Mouse (Mus musculus) embryonic facial prominence, embryonic 10.5 days (tissue): Measurements from ENCODE around the gene Alg14. TPM values are rescaled to one million over a fixed set of nuclear protein-coding genes. Genes with fewer than 3 reads are reported as not detected.

Experiments
- DNase-seq: peaks from one replicate; pipeline ENCODE4 v3.0.0-alpha.2; 2017; ENCODE audit warnings: low spot score
- H3K27ac ChIP-seq: fragments of 300-500 bp; sonication (generic); replicated peaks from 2 replicates; pipeline ENCODE4 v1.5.1; 2016; ENCODE audit warnings: mild to moderate bottlenecking
- H3K27me3 ChIP-seq: fragments of 300-500 bp; sonication (generic); replicated peaks from 2 replicates; pipeline ENCODE4 v1.6.1; 2016; ENCODE audit warnings: low read depth, mild to moderate bottlenecking; ENCODE audit not compliant: poor library complexity, severe bottlenecking
- H3K36me3 ChIP-seq: fragments of 300-500 bp; sonication (generic); replicated peaks from 2 replicates; pipeline ENCODE4 v1.6.1; 2016; ENCODE audit warnings: mild to moderate bottlenecking, moderate library complexity
- H3K4me1 ChIP-seq: fragments of 300-500 bp; sonication (generic); 2 replicates; pipeline ENCODE4 v1.6.1; 2016
- H3K4me3 ChIP-seq: fragments of 300-500 bp; sonication (generic); 2 replicates; pipeline ENCODE4 v1.5.1; 2016; ENCODE audit warnings: mild to moderate bottlenecking, moderate library complexity
- H3K9me3 ChIP-seq: fragments of 300-500 bp; sonication (generic); 2 replicates; pipeline ENCODE4 v1.6.1; 2016; ENCODE audit warnings: mild to moderate bottlenecking
- WGBS: fragments of 180-500 bp; shearing (Covaris S2); methylation state at CpG from one replicate; pipeline ENCODE4 v1.1.7; 2016; 5-methylcytosine and 5-hydroxymethylcytosine counted together
- polyA plus RNA-seq: library from polyadenylated mRNA; unstranded; fragments of >200 nt; fragmentation: Nextera tagmentation; extraction: Ambion mirVana; gene quantifications from 2 replicates; pipeline ENCODE4 v1.2.1, GENCODE M21; 2016

The Alg14 gene
- polyA plus RNA-seq, 1 experiment from 2014 or later = 30.7 TPM

- H3K27ac ChIP-seq = peak overlapping the region; percentile 73
- H3K36me3 ChIP-seq = no peaks in the 10 kb centered on the region
- DNase-seq = peak; percentile 65
- H3K4me3 ChIP-seq = no peak overlapping the region
- no peaks in the 10 kb centered on the region for H3K9me3 ChIP-seq
- peaks cover 30% of the 10 kb centered on the region for H3K4me1 ChIP-seq
- H3K27me3 ChIP-seq = no peaks in the 10 kb centered on the region
- 23% methylated on average over 15 of the region's 15 CpGs for WGBS
Measured at GRCm38 (mm10) chr3:121378708-121379612, 87.4 kb downstream of the Alg14 start.

- Histone ChIP-seq H3K36me3 (no peaks in the 10 kb centered on the region), H3K27ac (no peak overlapping the region; the same call in 1 of the 2 replicates), H3K4me3 (no peak overlapping the region), H3K27me3 (no peaks in the 10 kb centered on the region), H3K4me1 (peaks cover 29% of the 10 kb centered on the region), H3K9me3 (no peaks in the 10 kb centered on the region)
- WGBS = 68% methylated on average over 5 of the region's 5 CpGs
- no peak for DNase-seq
Measured at GRCm38 (mm10) chr3:121379699-121380098, 88.1 kb downstream of the Alg14 start.

GRCm38 (mm10) chr3:121387471-121388009, 96.0 kb downstream of the Alg14 start:
- 68% methylated on average over 3 of the region's 3 CpGs for WGBS

GRCm38 (mm10) chr3:121389366-121389765, 97.8 kb downstream of the Alg14 start:
- Histone ChIP-seq H3K27ac (peak overlapping the region; percentile 76; the same call in 1 of the 2 replicates), H3K27me3 (no peaks in the 10 kb centered on the region)

More at GRCm38 (mm10) chr3:121387471-121388009, 96.0 kb downstream of the Alg14 start:
- no peaks in the 10 kb centered on the region for H3K36me3 ChIP-seq
- no peaks in the 10 kb centered on the region for H3K9me3 ChIP-seq
- peaks cover 30% of the 10 kb centered on the region for H3K4me1 ChIP-seq
- no peak for DNase-seq
- no peak overlapping the region for H3K27ac ChIP-seq
- no peak overlapping the region for H3K4me3 ChIP-seq
- H3K27me3 ChIP-seq = no peaks in the 10 kb centered on the region

GRCm38 (mm10) chr3:121389860-121390530, 98.4 kb downstream of the Alg14 start:
- peak; percentile 46 for DNase-seq
- 22% methylated on average over 17 of the region's 17 CpGs for WGBS
- peak overlapping the region; percentile 76 for H3K27ac ChIP-seq
- H3K27me3 ChIP-seq = no peaks in the 10 kb centered on the region
- H3K36me3 ChIP-seq = no peaks in the 10 kb centered on the region
- peak overlapping the region; percentile 35; the same call in 1 of the 2 replicates for H3K4me3 ChIP-seq
- H3K4me1 ChIP-seq = peaks cover 32% of the 10 kb centered on the region
- no peaks in the 10 kb centered on the region for H3K9me3 ChIP-seq

More at GRCm38 (mm10) chr3:121389366-121389765, 97.8 kb downstream of the Alg14 start:
- no peak for DNase-seq
- 85% methylated on average over 8 of the region's 8 CpGs for WGBS
- Histone ChIP-seq H3K36me3 (no peaks in the 10 kb centered on the region), H3K4me1 (peaks cover 32% of the 10 kb centered on the region), H3K4me3 (no peak overlapping the region), H3K9me3 (no peaks in the 10 kb centered on the region)

- Histone ChIP-seq H3K9me3 (no peaks in the 10 kb centered on the region), H3K27me3 (no peaks in the 10 kb centered on the region), H3K27ac (peak overlapping the region; percentile 76), H3K4me1 (peaks cover 32% of the 10 kb centered on the region), H3K4me3 (peak overlapping the region; percentile 35; the same call in 1 of the 2 replicates), H3K36me3 (no peaks in the 10 kb centered on the region)
- peak; percentile 54 for DNase-seq
- WGBS = 41% methylated on average over 7 of the region's 7 CpGs
Measured at GRCm38 (mm10) chr3:121390724-121391123, 99.2 kb downstream of the Alg14 start.

- no peaks in the 10 kb centered on the region for H3K36me3 ChIP-seq
- H3K4me1 ChIP-seq = peaks cover 36% of the 10 kb centered on the region
Measured at GRCm38 (mm10) chr3:121395588-121396295, 104.2 kb downstream of the Alg14 start.

GRCm38 (mm10) chr3:121396561-121396960, 105.0 kb downstream of the Alg14 start:
- no peaks in the 10 kb centered on the region for H3K36me3 ChIP-seq
- H3K27ac ChIP-seq = no peak overlapping the region; the same call in 1 of the 2 replicates
- no peaks in the 10 kb centered on the region for H3K27me3 ChIP-seq
- no peak overlapping the region for H3K4me3 ChIP-seq
- 71% methylated on average over 7 of the region's 7 CpGs for WGBS
- no peak for DNase-seq
- H3K4me1 ChIP-seq = peaks cover 28% of the 10 kb centered on the region
- no peaks in the 10 kb centered on the region for H3K9me3 ChIP-seq

More at GRCm38 (mm10) chr3:121395588-121396295, 104.2 kb downstream of the Alg14 start:
- no peak for DNase-seq
- Histone ChIP-seq H3K9me3 (no peaks in the 10 kb centered on the region), H3K27ac (no peak overlapping the region), H3K4me3 (no peak overlapping the region), H3K27me3 (no peaks in the 10 kb centered on the region)
- WGBS = 87% methylated on average over 16 of the region's 16 CpGs

- Histone ChIP-seq H3K27me3 (no peaks in the 10 kb centered on the region), H3K36me3 (no peaks in the 10 kb centered on the region), H3K4me3 (no peak overlapping the region), H3K4me1 (peaks cover 23% of the 10 kb centered on the region), H3K9me3 (no peaks in the 10 kb centered on the region), H3K27ac (no peak overlapping the region)
- 80% methylated on average over 6 of the region's 6 CpGs for WGBS
- DNase-seq = no peak
Measured at GRCm38 (mm10) chr3:121397007-121397406, 105.4 kb downstream of the Alg14 start.

GRCm38 (mm10) chr3:121401384-121401783, 109.8 kb downstream of the Alg14 start:
- no peaks in the 10 kb centered on the region for H3K27me3 ChIP-seq
- H3K36me3 ChIP-seq = no peaks in the 10 kb centered on the region
- 84% methylated on average over 4 of the region's 4 CpGs for WGBS
- H3K4me1 ChIP-seq = peaks cover 10% of the 10 kb centered on the region
- no peak for DNase-seq
- H3K4me3 ChIP-seq = no peak overlapping the region
- H3K27ac ChIP-seq = no peak overlapping the region
- H3K9me3 ChIP-seq = no peaks in the 10 kb centered on the region

GRCm38 (mm10) chr3:121402096-121402495, 110.5 kb downstream of the Alg14 start:
- DNase-seq = no peak
- no peaks in the 10 kb centered on the region for H3K9me3 ChIP-seq
- H3K27ac ChIP-seq = no peak overlapping the region
- no peaks in the 10 kb centered on the region for H3K27me3 ChIP-seq
- H3K4me3 ChIP-seq = no peak overlapping the region
- no peaks in the 10 kb centered on the region for H3K36me3 ChIP-seq
- 88% methylated on average over 6 of the region's 6 CpGs for WGBS
- H3K4me1 ChIP-seq = peaks cover 3% of the 10 kb centered on the region

- WGBS = 39% methylated on average over 5 of the region's 5 CpGs
- H3K4me1 ChIP-seq = peaks cover 9% of the 10 kb centered on the region
- no peak overlapping the region for H3K27ac ChIP-seq
- DNase-seq = no peak
- H3K36me3 ChIP-seq = no peaks in the 10 kb centered on the region
- H3K27me3 ChIP-seq = no peaks in the 10 kb centered on the region
- H3K9me3 ChIP-seq = no peaks in the 10 kb centered on the region
- H3K4me3 ChIP-seq = no peak overlapping the region
Measured at GRCm38 (mm10) chr3:121403449-121403848, 111.9 kb downstream of the Alg14 start.
